Mouse (Mus musculus): ENCODE data around the gene Pold4. TPM values are rescaled to one million over a fixed set of nuclear protein-coding genes. Genes with fewer than 3 reads are reported as not detected.

Pold4 gene
- polyA plus RNA-seq, 1 experiment from 2014 or later = 12.2 TPM

- H3K27ac ChIP-seq (replicated peaks) = no peak overlapping the region
Observed at GRCm38 (mm10) chr19:4222165-4222564, 9.5 kb upstream of the Pold4 start.

GRCm38 (mm10) chr19:4226779-4227178 is 4.9 kb upstream of the Pold4 start:
- WGBS = 86% methylated on average over 7 of the region's 7 CpGs
- DNase-seq (ENCODE audit: low spot score) = no peak
- Histone ChIP-seq H3K9me3 (replicated peaks) (no peaks in the 10 kb centered on the region), H3K4me1 (peaks cover 16% of the 10 kb centered on the region), H3K27ac (replicated peaks) (no peak overlapping the region), H3K36me3 (no peaks in the 10 kb centered on the region), H3K27me3 (ENCODE audit: low read depth, poor library complexity, severe bottlenecking) (peaks cover 36% of the 10 kb centered on the region), H3K4me3 (no peak overlapping the region)

More at GRCm38 (mm10) chr19:4222165-4222564, 9.5 kb upstream of the Pold4 start:
- Histone ChIP-seq H3K36me3 (no peaks in the 10 kb centered on the region), H3K27me3 (ENCODE audit: low read depth, poor library complexity, severe bottlenecking) (peaks cover 50% of the 10 kb centered on the region), H3K4me1 (peaks cover 24% of the 10 kb centered on the region), H3K9me3 (replicated peaks) (no peaks in the 10 kb centered on the region), H3K4me3 (no peak overlapping the region)
- DNase-seq (ENCODE audit: low spot score) = no peak
- 88% methylated on average over 11 of the region's 11 CpGs for WGBS

GRCm38 (mm10) chr19:4227446-4227845 is 4.3 kb upstream of the Pold4 start:
- Histone ChIP-seq H3K9me3 (replicated peaks) (no peaks in the 10 kb centered on the region), H3K4me3 (no peak overlapping the region), H3K27ac (replicated peaks) (no peak overlapping the region), H3K36me3 (no peaks in the 10 kb centered on the region), H3K4me1 (peaks cover 17% of the 10 kb centered on the region), H3K27me3 (ENCODE audit: low read depth, poor library complexity, severe bottlenecking) (peaks cover 32% of the 10 kb centered on the region)
- no peak for DNase-seq (ENCODE audit: low spot score)
- 79% methylated on average over 5 of the region's 5 CpGs for WGBS

GRCm38 (mm10) chr19:4227894-4228678 is 3.6 kb upstream of the Pold4 start:
- H3K27me3 ChIP-seq (ENCODE audit: low read depth, poor library complexity, severe bottlenecking) = peaks cover 32% of the 10 kb centered on the region
- H3K9me3 ChIP-seq (replicated peaks) = no peaks in the 10 kb centered on the region
- 24% methylated on average over 8 of the region's 8 CpGs for WGBS
- H3K4me1 ChIP-seq = peaks cover 19% of the 10 kb centered on the region
- H3K36me3 ChIP-seq = no peaks in the 10 kb centered on the region
- no peak overlapping the region for H3K4me3 ChIP-seq
- DNase-seq (ENCODE audit: low spot score) = peak; percentile 67
- H3K27ac ChIP-seq (replicated peaks) = no peak overlapping the region

GRCm38 (mm10) chr19:4228891-4229290 is 2.8 kb upstream of the Pold4 start:
- no peak overlapping the region for H3K4me3 ChIP-seq
- DNase-seq (ENCODE audit: low spot score) = no peak
- no peak overlapping the region for H3K27ac ChIP-seq (replicated peaks)
- H3K36me3 ChIP-seq = no peaks in the 10 kb centered on the region
- H3K4me1 ChIP-seq = peaks cover 19% of the 10 kb centered on the region
- peaks cover 32% of the 10 kb centered on the region for H3K27me3 ChIP-seq (ENCODE audit: low read depth, poor library complexity, severe bottlenecking)
- no peaks in the 10 kb centered on the region for H3K9me3 ChIP-seq (replicated peaks)
- 68% methylated on average over 4 of the region's 4 CpGs for WGBS

GRCm38 (mm10) chr19:4229451-4230076 is 2.1 kb upstream of the Pold4 start:
- Histone ChIP-seq H3K27ac (replicated peaks) (no peak overlapping the region), H3K36me3 (no peaks in the 10 kb centered on the region), H3K4me3 (no peak overlapping the region), H3K9me3 (replicated peaks) (no peaks in the 10 kb centered on the region), H3K27me3 (ENCODE audit: low read depth, poor library complexity, severe bottlenecking) (peaks cover 32% of the 10 kb centered on the region), H3K4me1 (peaks cover 19% of the 10 kb centered on the region)
- WGBS = 49% methylated on average over 9 of the region's 9 CpGs
- no peak for DNase-seq (ENCODE audit: low spot score)

- no peak for DNase-seq (ENCODE audit: low spot score)
- Histone ChIP-seq H3K4me3 (no peak overlapping the region), H3K9me3 (replicated peaks) (no peaks in the 10 kb centered on the region), H3K36me3 (no peaks in the 10 kb centered on the region), H3K27ac (replicated peaks) (0 out of 2 replicates have a peak overlapping the region, but pooled peaks have one; percentile 33), H3K4me1 (peaks cover 19% of the 10 kb centered on the region), H3K27me3 (ENCODE audit: low read depth, poor library complexity, severe bottlenecking) (peaks cover 32% of the 10 kb centered on the region)
- 79% methylated on average over 8 of the region's 8 CpGs for WGBS
Observed at GRCm38 (mm10) chr19:4230415-4230814, 1.3 kb upstream of the Pold4 start.

GRCm38 (mm10) chr19:4232186-4232572 is 480 bp downstream of the Pold4 start:
- Histone ChIP-seq H3K4me3 (peak overlapping the region; percentile 78), H3K9me3 (replicated peaks) (no peaks in the 10 kb centered on the region), H3K4me1 (peaks cover 19% of the 10 kb centered on the region), H3K36me3 (no peaks in the 10 kb centered on the region), H3K27me3 (ENCODE audit: low read depth, poor library complexity, severe bottlenecking) (peaks cover 27% of the 10 kb centered on the region), H3K27ac (replicated peaks) (peak overlapping the region; percentile 86)
- no peak for DNase-seq (ENCODE audit: low spot score)
- 82% methylated on average over 2 of the region's 2 CpGs for WGBS

GRCm38 (mm10) chr19:4232651-4233050 is 952 bp downstream of the Pold4 start:
- Histone ChIP-seq H3K36me3 (no peaks in the 10 kb centered on the region), H3K4me3 (peak overlapping the region; percentile 78; the same call in 1 of the 2 replicates), H3K9me3 (replicated peaks) (no peaks in the 10 kb centered on the region), H3K4me1 (peaks cover 19% of the 10 kb centered on the region), H3K27me3 (ENCODE audit: low read depth, poor library complexity, severe bottlenecking) (peaks cover 23% of the 10 kb centered on the region), H3K27ac (replicated peaks) (no peak overlapping the region)
- WGBS = 78% methylated on average over 7 of the region's 7 CpGs
- DNase-seq (ENCODE audit: low spot score) = no peak

- H3K27ac ChIP-seq (replicated peaks) = no peak overlapping the region
- H3K4me1 ChIP-seq = peaks cover 16% of the 10 kb centered on the region
- no peak for DNase-seq (ENCODE audit: low spot score)
- 82% methylated on average over 4 of the region's 4 CpGs for WGBS
- H3K36me3 ChIP-seq = no peaks in the 10 kb centered on the region
- peaks cover 11% of the 10 kb centered on the region for H3K27me3 ChIP-seq (ENCODE audit: low read depth, poor library complexity, severe bottlenecking)
- H3K4me3 ChIP-seq = no peak overlapping the region
- H3K9me3 ChIP-seq (replicated peaks) = no peaks in the 10 kb centered on the region
Observed at GRCm38 (mm10) chr19:4234548-4234947, 2.8 kb downstream of the Pold4 start.

- no peak for DNase-seq (ENCODE audit: low spot score)
- H3K4me3 ChIP-seq = no peak overlapping the region
- no peaks in the 10 kb centered on the region for H3K27me3 ChIP-seq (ENCODE audit: low read depth, poor library complexity, severe bottlenecking)
- no peaks in the 10 kb centered on the region for H3K36me3 ChIP-seq
- WGBS = 64% methylated on average over 8 of the region's 8 CpGs
- no peak overlapping the region for H3K27ac ChIP-seq (replicated peaks)
- H3K9me3 ChIP-seq (replicated peaks) = no peaks in the 10 kb centered on the region
- H3K4me1 ChIP-seq = no peaks in the 10 kb centered on the region; the same call in 1 of the 2 replicates
Observed at GRCm38 (mm10) chr19:4240247-4240668, 8.6 kb downstream of the Pold4 start.

- H3K4me1 ChIP-seq = no peaks in the 10 kb centered on the region
- H3K4me3 ChIP-seq = no peak overlapping the region
- H3K36me3 ChIP-seq = no peaks in the 10 kb centered on the region
- no peaks in the 10 kb centered on the region for H3K27me3 ChIP-seq (ENCODE audit: low read depth, poor library complexity, severe bottlenecking)
- DNase-seq (ENCODE audit: low spot score) = no peak
- 71% methylated on average over 3 of the region's 3 CpGs for WGBS
- H3K9me3 ChIP-seq (replicated peaks) = no peaks in the 10 kb centered on the region
- H3K27ac ChIP-seq (replicated peaks) = no peak overlapping the region
Observed at GRCm38 (mm10) chr19:4242416-4242815, 10.7 kb downstream of the Pold4 start.

- no peak for DNase-seq (ENCODE audit: low spot score)
- Histone ChIP-seq H3K27ac (replicated peaks) (no peak overlapping the region), H3K36me3 (no peaks in the 10 kb centered on the region), H3K27me3 (ENCODE audit: low read depth, poor library complexity, severe bottlenecking) (no peaks in the 10 kb centered on the region), H3K4me3 (no peak overlapping the region), H3K9me3 (replicated peaks) (no peaks in the 10 kb centered on the region), H3K4me1 (no peaks in the 10 kb centered on the region)
- WGBS = 87% methylated on average over 6 of the region's 6 CpGs
Observed at GRCm38 (mm10) chr19:4244775-4245174, 13.1 kb downstream of the Pold4 start.
